Mouse (Mus musculus): ENCODE measurements around the gene Bdh2.

DNA sequence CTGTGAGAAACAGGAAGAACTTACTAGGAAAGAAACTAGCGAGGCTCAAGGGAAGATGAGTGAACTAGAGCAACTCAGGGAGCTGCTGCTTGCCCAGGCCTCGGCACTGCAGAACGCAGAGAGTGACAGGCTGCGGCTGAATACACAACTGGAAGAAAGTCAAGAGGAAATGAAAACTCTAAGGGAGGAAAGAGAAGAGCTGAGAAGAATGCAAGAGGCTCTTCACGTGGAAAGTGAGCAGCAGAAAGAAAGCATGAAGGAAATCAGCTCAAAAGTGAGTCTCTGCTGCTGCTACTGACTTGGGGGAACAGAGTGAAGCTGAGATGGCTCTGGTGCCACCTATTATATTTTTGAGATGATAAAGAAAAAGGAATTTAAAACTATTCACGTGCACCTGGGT, 34.2 kb upstream of the Bdh2 start:
- TF ChIP-seq CTCF (conservative IDR thresholded peaks at IDR 0.05; ENCODE audit: low read length) (no peak), NANOG (IDR thresholded peaks at IDR 0.05; ENCODE audit: borderline replicate concordance, low read length) (no peak), POU5F1 (IDR thresholded peaks at IDR 0.05; ENCODE audit: borderline replicate concordance, low read length) (no peak)

Measured in E14TG2a.4 (cell line).